Mouse (Mus musculus): ENCODE data around the gene Rad1. TPM values are rescaled to one million over a fixed set of nuclear protein-coding genes. Genes with fewer than 3 reads are reported as not detected.
"Not testable (repeated sequence)": the region's sequence is repeated elsewhere in the genome, so short reads cannot be mapped to it uniquely, and the experiment has no call there.

The Rad1 gene
- 18.9 and 22.8 TPM in 2 replicates for total RNA-seq (2017)

- ATAC-seq (replicated peaks in 1 of 2; ENCODE audit: insufficient read depth in 1 of 2, low FRiP score in 2 of 2, low TSS enrichment in 1 of 2, low read depth in 1 of 2, poor library complexity in 2 of 2, severe bottlenecking in 2 of 2), result peak; percentile 99
Measured at GRCm38 (mm10) chr15:10485484-10486364, at the start of gene Rad1, which contains the start of gene Brix1. Rad1 (plus strand) TSS chr15:10486018. Brix1 (minus strand) TSS chr15:10485947.

DNA sequence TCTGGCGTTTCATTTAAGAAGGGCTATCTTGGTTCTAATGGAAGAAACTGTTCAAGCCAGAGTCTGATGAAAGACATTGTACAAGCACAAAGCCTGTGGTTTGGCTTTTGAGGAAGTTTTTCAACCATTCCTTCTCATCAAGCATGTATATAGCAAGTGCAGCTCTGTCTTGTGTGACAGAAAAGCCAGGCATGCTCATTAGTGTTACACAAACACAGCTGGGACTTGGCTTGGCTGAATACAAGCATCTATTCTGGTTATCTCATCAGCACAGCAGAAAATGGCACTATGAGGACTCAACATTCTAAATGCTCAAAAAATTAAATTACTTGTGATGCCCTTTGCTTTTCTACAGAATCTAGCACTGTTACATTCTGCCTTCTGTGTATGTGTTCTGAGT, 48.9 kb upstream of the Rad1 start:
- no peak for ATAC-seq (replicated peaks in 1 of 2; ENCODE audit: insufficient read depth in 1 of 2, low FRiP score in 2 of 2, low TSS enrichment in 1 of 2, low read depth in 1 of 2, poor library complexity in 2 of 2, severe bottlenecking in 2 of 2)

- ATAC-seq (replicated peaks in 1 of 2; ENCODE audit: insufficient read depth in 1 of 2, low FRiP score in 2 of 2, low TSS enrichment in 1 of 2, low read depth in 1 of 2, poor library complexity in 2 of 2, severe bottlenecking in 2 of 2), result no peak
Measured at GRCm38 (mm10) chr15:10439963-10440362, 45.9 kb upstream of the Rad1 start.

DNA sequence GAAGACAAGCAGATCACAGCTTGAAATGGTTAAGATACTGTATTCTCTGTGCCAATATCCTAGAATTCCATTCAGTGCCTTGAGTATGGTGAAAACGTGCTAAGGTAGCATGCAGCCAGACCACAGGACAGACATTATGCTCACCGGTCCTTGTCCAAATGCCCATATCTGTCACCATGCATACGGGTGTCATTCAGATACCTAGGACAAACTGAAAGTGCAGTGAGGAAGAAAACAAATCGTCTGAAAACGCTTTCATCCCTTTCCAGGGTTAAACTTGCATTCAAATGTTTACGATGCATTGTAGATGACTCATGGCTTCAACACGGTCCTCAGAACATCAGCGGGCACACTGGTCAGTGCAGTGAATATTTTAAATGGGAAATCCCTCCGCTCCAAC, 44.3 kb upstream of the Rad1 start:
- no peak for ATAC-seq (replicated peaks in 1 of 2; ENCODE audit: insufficient read depth in 1 of 2, low FRiP score in 2 of 2, low TSS enrichment in 1 of 2, low read depth in 1 of 2, poor library complexity in 2 of 2, severe bottlenecking in 2 of 2)

DNA sequence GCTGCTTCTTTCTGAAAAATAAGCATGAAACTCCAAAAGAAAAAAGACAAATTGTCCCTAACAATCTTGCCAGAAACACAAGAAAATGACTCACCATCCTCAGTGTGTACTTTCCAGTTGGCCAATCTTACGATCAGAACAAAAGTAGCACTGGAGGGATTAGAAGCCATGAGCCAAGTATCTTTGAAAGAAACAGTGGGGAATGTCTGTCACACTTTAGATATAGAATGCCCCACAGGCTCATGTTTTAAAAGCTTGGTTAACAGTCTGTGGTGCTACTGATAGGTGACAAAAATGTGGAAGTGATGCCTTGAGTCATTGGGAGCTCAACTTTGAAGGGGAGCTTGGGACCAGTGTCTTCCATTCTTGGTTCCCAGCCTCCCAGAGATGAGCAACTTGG, 43.5 kb upstream of the Rad1 start:
- no peak for ATAC-seq (replicated peaks in 1 of 2; ENCODE audit: insufficient read depth in 1 of 2, low FRiP score in 2 of 2, low TSS enrichment in 1 of 2, low read depth in 1 of 2, poor library complexity in 2 of 2, severe bottlenecking in 2 of 2)

DNA sequence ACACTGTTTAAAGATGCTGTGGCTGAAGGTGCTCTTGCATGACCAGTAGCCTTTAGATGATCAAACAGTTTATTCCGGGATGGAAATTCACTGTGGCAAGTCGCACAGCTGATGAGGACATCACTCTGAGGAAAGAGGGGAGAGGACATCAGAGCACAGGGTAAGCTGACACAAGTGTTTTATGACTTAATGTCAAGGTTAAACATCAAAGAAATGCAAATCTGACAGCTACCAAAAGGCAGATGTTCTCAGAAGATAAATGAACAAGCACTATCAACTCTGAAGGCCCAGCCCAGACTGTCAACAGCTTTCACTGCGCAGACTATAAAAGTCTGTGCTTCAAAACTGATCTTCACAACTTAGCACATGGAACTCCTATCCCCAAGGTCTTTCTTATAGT, 38.7 kb upstream of the Rad1 start:
- no peak for ATAC-seq (replicated peaks in 1 of 2; ENCODE audit: insufficient read depth in 1 of 2, low FRiP score in 2 of 2, low TSS enrichment in 1 of 2, low read depth in 1 of 2, poor library complexity in 2 of 2, severe bottlenecking in 2 of 2)

GRCm38 (mm10) chr15:10460986-10461385, 24.8 kb upstream of the Rad1 start:
- no peak for ATAC-seq (replicated peaks in 1 of 2; ENCODE audit: insufficient read depth in 1 of 2, low FRiP score in 2 of 2, low TSS enrichment in 1 of 2, low read depth in 1 of 2, poor library complexity in 2 of 2, severe bottlenecking in 2 of 2)

DNA sequence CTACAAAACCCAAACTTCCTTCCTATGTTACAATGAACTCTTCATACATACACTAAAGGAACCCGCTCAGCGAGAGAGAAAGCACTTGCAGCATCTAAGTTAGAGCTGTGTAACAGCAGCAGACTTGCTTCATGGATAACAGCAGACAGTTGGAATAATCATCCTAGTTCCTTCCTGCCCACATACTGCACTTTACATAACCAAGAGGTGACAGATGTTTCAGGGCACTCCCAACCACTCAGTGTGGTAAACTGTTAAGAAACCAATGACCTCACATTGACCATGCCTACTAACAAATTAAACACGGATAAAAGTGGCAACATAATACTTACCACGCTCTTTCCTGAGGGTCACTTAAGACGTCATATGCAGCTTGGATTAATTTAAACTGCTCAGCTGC, 22.3 kb upstream of the Rad1 start:
- ATAC-seq (replicated peaks in 1 of 2; ENCODE audit: insufficient read depth in 1 of 2, low FRiP score in 2 of 2, low TSS enrichment in 1 of 2, low read depth in 1 of 2, poor library complexity in 2 of 2, severe bottlenecking in 2 of 2), result peak in 1 of 2 experiments; percentile 29; a peak in 1 of 4 replicates

- ATAC-seq (replicated peaks in 1 of 2; ENCODE audit: insufficient read depth in 1 of 2, low FRiP score in 2 of 2, low TSS enrichment in 1 of 2, low read depth in 1 of 2, poor library complexity in 2 of 2, severe bottlenecking in 2 of 2), result no peak
Measured at GRCm38 (mm10) chr15:10464678-10465077, 21.1 kb upstream of the Rad1 start.

GRCm38 (mm10) chr15:10468761-10469160, 17.1 kb upstream of the Rad1 start:
- no peak for ATAC-seq (replicated peaks in 1 of 2; ENCODE audit: insufficient read depth in 1 of 2, low FRiP score in 2 of 2, low TSS enrichment in 1 of 2, low read depth in 1 of 2, poor library complexity in 2 of 2, severe bottlenecking in 2 of 2)

GRCm38 (mm10) chr15:10469641-10470150, 16.1 kb upstream of the Rad1 start:
- no peak for ATAC-seq (replicated peaks in 1 of 2; ENCODE audit: insufficient read depth in 1 of 2, low FRiP score in 2 of 2, low TSS enrichment in 1 of 2, low read depth in 1 of 2, poor library complexity in 2 of 2, severe bottlenecking in 2 of 2)

DNA sequence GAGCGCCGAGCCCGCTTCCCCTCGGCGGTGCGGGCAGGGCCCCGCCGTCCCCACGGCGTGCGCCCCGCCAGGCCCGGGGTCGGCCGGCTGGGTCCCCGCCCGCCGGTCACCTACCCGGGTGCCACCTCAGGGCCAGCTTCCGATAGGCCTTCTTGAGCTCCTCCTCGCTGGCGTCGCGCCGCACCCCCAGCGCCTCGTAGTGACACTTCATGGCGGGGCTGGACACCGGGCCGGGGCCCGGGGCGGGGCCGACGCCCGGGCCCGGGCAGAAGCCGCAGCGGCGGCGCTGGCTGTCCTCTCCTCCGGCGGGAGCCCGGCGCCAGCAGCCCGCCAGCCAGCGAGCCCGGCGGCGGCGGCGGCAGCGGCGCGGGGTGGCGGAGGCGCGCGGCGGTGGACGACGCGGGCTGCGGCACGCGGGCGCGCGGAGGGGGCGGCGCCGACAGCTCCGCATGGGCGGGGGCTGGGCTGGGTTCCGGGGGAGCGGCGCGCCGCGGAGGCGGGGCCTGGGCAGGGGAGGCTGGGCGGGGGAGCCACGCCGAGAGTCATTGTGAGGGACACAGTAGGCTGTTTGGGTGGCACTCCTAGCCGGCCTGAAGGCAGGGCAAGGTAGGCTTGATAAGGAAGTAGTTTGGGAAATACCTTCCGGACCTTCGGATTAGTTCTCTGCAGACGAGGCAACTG, 15.5 kb upstream of the Rad1 start, which contains the start of gene Dnajc21:
TSS of gene Dnajc21 (minus strand) at position 366 of the 681 bp plus-strand sequence.
- peak; percentile 94 for ATAC-seq (replicated peaks in 1 of 2; ENCODE audit: insufficient read depth in 1 of 2, low FRiP score in 2 of 2, low TSS enrichment in 1 of 2, low read depth in 1 of 2, poor library complexity in 2 of 2, severe bottlenecking in 2 of 2)

DNA sequence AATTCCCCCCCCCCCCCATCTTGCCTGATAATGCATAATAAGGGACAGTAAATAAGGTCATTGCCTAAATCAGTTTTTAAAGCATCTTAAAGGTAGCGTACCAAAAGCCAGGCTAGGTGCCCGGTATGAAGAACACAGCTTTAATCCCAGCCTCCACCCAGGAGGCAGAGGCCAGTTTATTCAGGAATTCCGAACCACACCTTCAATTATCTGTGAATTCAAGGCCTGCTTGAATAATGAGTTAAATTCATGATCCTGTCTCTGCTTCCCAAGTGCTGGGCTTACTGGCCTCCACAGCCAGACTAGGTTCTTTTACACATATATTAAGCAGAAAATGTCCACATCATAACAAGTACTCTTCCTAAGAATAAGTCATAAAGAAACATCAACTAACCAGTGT, 14.9 kb upstream of the Rad1 start:
- ATAC-seq (replicated peaks in 1 of 2; ENCODE audit: insufficient read depth in 1 of 2, low FRiP score in 2 of 2, low TSS enrichment in 1 of 2, low read depth in 1 of 2, poor library complexity in 2 of 2, severe bottlenecking in 2 of 2), result no peak

DNA sequence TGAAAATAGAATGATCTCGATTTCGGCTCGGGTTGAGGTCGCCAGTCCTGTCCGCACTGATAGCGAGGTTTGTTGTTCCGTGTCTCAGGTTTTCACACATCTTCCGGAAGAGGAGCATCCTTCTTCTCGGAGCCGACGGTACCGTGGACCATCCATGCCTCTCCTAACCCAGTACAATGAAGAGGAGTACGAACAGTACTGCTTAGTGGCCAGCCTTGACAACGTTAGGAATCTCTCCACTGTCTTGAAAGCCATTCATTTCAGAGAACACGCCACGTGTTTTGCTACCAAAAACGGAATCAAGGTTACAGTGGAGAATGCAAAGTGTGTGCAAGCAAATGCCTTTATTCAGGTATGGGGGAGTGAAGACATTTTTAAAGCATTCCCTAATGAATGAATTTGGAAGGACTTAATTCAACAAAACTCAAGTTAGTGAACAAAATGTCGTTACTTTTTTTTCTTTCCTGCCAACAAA, 584 bp downstream of the Rad1 start:
- peak; percentile 0 to 6; a peak in 1 of 4 replicates for ATAC-seq (replicated peaks in 1 of 2; ENCODE audit: insufficient read depth in 1 of 2, low FRiP score in 2 of 2, low TSS enrichment in 1 of 2, low read depth in 1 of 2, poor library complexity in 2 of 2, severe bottlenecking in 2 of 2)

- ATAC-seq (replicated peaks in 1 of 2; ENCODE audit: insufficient read depth in 1 of 2, low FRiP score in 2 of 2, low TSS enrichment in 1 of 2, low read depth in 1 of 2, poor library complexity in 2 of 2, severe bottlenecking in 2 of 2), result no peak
Measured at GRCm38 (mm10) chr15:10487246-10487645, 1.4 kb downstream of the Rad1 start.

DNA sequence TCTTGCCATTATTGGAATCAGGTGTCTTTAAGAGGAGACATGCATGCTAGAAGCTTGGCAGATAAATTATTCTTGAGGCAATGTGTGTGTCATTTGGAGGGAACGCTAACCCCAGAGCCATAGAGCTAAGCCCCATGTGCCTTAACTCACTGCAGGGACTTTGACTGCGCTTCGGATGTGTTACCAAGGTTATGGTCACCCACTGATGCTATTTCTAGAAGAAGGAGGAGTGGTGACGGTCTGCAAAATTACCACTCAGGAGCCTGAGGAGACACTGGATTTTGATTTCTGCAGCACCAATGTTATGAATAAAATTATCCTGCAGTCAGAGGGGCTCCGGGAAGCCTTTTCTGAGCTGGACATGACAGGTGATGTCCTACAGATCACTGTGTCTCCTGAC, 4.3 kb downstream of the Rad1 start:
- ATAC-seq (replicated peaks in 1 of 2; ENCODE audit: insufficient read depth in 1 of 2, low FRiP score in 2 of 2, low TSS enrichment in 1 of 2, low read depth in 1 of 2, poor library complexity in 2 of 2, severe bottlenecking in 2 of 2), result no peak

DNA sequence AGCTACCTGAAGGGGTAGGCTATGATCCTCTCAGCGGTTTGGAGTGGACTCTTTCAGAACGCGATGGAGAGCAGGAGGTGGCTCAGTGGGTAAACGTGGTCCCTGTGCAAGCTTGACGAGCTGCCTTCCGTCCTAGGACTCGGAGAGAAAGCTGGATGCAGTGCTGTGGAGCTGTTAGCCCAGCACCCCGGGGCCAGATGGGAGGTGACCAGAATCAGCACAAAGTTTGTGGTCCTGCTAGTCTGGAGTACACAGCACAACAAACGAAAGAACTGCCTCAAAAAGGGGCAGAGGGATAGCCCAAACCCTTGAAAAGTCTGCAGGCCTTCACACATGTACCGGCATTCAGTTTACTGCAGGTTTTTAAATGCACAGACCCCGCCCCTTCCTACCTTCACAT, 10.1 kb downstream of the Rad1 start:
- no peak for ATAC-seq (replicated peaks in 1 of 2; ENCODE audit: insufficient read depth in 1 of 2, low FRiP score in 2 of 2, low TSS enrichment in 1 of 2, low read depth in 1 of 2, poor library complexity in 2 of 2, severe bottlenecking in 2 of 2)

DNA sequence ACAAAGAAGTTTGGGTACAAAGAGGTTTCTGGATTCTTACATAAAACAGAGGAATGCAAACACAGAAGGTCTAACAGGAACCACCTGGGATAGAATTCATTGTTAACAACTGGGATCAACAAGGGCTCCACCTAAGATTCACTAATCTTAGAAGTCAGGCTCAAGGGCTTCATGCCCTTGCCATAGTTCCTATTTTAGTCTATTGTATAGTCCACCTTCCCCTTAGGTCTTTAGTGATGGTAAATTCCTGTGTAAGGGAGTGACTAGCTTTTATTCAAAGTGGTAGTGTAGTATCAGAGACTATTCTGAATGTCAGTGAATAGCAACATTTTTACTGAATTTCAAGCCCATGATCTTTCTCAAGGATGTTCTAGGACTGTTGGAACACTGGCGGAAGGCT, 10.9 kb downstream of the Rad1 start:
- not testable (repeated sequence) for ATAC-seq (replicated peaks in 1 of 2; ENCODE audit: insufficient read depth in 1 of 2, low FRiP score in 2 of 2, low TSS enrichment in 1 of 2, low read depth in 1 of 2, poor library complexity in 2 of 2, severe bottlenecking in 2 of 2)
